Mouse (Mus musculus): ENCODE measurements at regions not wholly inside any gene's neighbourhood (a gene's known extent, or its start where the extent isn't known, plus 50 kb on each side); places are given as distances from the start of the nearest gene placed in this dataset.
"Not testable (repeated sequence)": the region's sequence is repeated elsewhere in the genome, so short reads cannot be mapped to it uniquely, and the experiment has no call there.

GRCm38 (mm10) chr13:81008864-81009766 lies 125.9 kb downstream of the Arrdc3 start:
- DNase-seq (ENCODE audit: low spot score) = no peak

- DNase-seq (ENCODE audit: low spot score) = no peak
Measured at GRCm38 (mm10) chr13:81013953-81014352, 130.8 kb downstream of the Arrdc3 start.

DNA sequence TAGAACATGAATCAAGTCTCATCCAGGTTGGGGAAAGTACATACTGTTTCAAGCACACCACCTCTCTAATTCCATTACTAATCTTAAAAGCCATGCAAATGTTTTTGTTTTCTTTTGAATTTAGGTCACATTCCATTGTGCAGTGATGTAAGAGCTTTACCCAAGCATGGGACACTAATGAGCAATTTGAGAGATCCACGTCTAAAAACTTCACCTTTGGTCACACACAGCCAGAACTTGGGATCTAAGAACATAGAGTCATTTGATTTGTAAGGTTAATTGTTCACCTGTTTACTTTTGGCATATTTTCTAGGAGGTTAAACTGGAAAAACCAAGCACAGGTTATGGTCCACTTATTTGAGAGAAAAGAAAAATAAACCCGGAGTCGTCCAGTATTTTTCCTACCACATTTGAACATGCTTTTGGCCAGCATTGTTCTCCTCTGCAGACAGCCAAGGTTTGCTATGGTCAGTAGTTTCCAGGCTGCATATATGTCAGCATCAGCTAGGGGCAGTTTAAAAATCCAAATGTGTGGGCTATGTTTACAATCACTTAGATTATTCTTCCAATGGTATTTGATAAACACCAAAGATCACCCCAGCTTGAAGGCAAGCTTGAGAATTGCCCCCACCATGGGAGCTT lies 137.0 kb downstream of the Arrdc3 start:
- no peak for DNase-seq (ENCODE audit: low spot score)

GRCm38 (mm10) chr13:81020811-81021210 lies 137.6 kb downstream of the Arrdc3 start:
- no peak for DNase-seq (ENCODE audit: low spot score)

- no peak for DNase-seq (ENCODE audit: low spot score)
Measured at GRCm38 (mm10) chr13:81022410-81022809, 139.2 kb downstream of the Arrdc3 start.

DNA sequence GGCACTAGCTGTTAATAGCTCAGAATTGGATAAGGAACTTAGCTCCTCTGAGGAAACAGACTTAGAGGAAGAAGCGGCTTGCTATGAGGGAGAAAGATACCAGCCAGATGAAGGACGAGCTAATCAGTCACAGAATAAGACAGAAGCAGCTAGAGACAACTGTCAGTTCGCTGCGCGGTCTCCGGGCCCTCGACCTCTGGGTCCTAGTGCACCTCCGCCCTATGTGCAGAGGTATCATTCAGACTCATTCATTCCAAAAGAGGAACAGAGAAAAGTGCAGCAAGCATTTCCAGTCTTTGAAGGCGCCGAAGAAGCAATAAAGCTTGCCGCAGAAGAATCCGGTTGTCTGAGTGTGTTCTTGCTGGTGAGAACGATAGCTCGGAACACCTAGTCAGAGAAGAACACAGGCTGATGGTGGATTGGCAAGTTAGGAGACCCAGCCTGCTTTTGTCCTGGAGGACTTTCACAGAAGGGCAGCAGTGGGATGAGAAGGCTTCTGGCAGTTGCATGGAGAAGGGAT lies 142.1 kb downstream of the Arrdc3 start:
- DNase-seq (ENCODE audit: low spot score) = not testable (repeated sequence)

GRCm38 (mm10) chr13:81037316-81037715 lies 154.1 kb downstream of the Arrdc3 start:
- DNase-seq (ENCODE audit: low spot score) = no peak

GRCm38 (mm10) chr13:81038736-81039135 lies 155.6 kb downstream of the Arrdc3 start:
- DNase-seq (ENCODE audit: low spot score) = no peak

- no peak for DNase-seq (ENCODE audit: low spot score)
Measured at GRCm38 (mm10) chr13:81040494-81040893, 157.3 kb downstream of the Arrdc3 start.

GRCm38 (mm10) chr13:81041646-81042045 lies 158.5 kb downstream of the Arrdc3 start:
- no peak for DNase-seq (ENCODE audit: low spot score)
